Mouse (Mus musculus) forebrain, embryonic 10.5 days (tissue): Measurements from ENCODE around the gene Fam69b. TPM values are rescaled to one million over a fixed set of nuclear protein-coding genes. Genes with fewer than 3 reads are reported as not detected.

ENCODE experiments used
- DNase-seq: peaks from one replicate; pipeline ENCODE4 v3.0.0-alpha.2; 2017; ENCODE audit warnings: low spot score; ENCODE audit errors: extremely low spot score
- H3K27ac ChIP-seq: fragments of 300-500 bp; sonication (generic); 2 replicates; pipeline ENCODE4 v1.5.1; 2016; ENCODE audit warnings: mild to moderate bottlenecking
- H3K27me3 ChIP-seq: fragments of 300-500 bp; sonication (generic); 2 replicates; pipeline ENCODE4 v1.6.1; 2016; ENCODE audit warnings: mild to moderate bottlenecking; ENCODE audit not compliant: poor library complexity, severe bottlenecking
- H3K36me3 ChIP-seq: fragments of 300-500 bp; sonication (generic); replicated peaks from 2 replicates; pipeline ENCODE4 v1.6.1; 2016; ENCODE audit warnings: mild to moderate bottlenecking, moderate library complexity
- H3K4me1 ChIP-seq: fragments of 300-500 bp; sonication (generic); 2 replicates; pipeline ENCODE4 v1.6.1; 2016
- H3K4me3 ChIP-seq: fragments of 300-500 bp; sonication (generic); 2 replicates; pipeline ENCODE4 v1.5.1; 2016; ENCODE audit warnings: mild to moderate bottlenecking, moderate library complexity
- H3K9me3 ChIP-seq: fragments of 300-500 bp; sonication (generic); 2 replicates; pipeline ENCODE4 v1.6.1; 2016; ENCODE audit warnings: mild to moderate bottlenecking, moderate library complexity
- WGBS: fragments of 180-500 bp; shearing (Covaris S2); methylation state at CpG from one replicate; pipeline ENCODE4 v1.1.7; 2016; 5-methylcytosine and 5-hydroxymethylcytosine counted together
- polyA plus RNA-seq: library from polyadenylated mRNA; unstranded; fragments of >200 nt; fragmentation: Nextera tagmentation; extraction: Ambion mirVana; gene quantifications from 2 replicates; pipeline ENCODE4 v1.2.1, GENCODE M21; 2016

Gene Fam69b
- polyA plus RNA-seq, 1 experiment from 2014 or later = 49.4 TPM

DNA sequence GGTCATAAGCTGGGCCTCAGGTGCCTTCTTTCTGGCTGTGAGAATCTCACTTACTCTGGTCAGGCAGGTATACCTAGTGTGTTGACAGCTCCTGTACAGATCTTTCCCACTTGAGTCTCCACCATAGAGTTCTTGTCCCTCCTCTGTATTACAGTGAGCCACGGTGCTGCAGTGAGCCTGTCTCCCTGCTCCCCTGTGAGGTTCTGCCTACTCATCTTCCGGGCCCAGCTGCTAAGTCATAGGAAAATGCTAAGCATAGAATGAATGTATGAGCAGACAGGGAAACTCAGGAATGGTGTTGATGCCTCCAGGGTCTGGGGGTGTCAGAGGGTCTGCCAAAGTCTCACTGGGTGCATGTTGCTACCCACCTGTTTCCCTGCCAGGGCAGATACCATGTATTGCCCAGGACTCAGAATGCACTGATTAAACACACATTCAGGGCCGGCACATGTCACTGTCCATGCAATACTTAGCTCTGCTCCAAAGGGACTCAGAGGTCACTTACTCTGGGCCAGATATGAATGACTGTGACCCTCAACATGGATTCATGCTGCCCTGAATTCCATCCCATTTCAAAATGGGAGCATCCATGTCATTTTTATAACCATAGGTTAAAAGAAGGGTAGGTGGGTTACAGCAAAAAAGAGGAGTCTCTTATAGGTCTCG is 12.7 kb upstream of the Fam69b start:
- no peaks in the 10 kb centered on the region for H3K36me3 ChIP-seq
- peaks cover 7% of the 10 kb centered on the region for H3K4me1 ChIP-seq
- no peaks in the 10 kb centered on the region for H3K9me3 ChIP-seq
- WGBS = 87% methylated on average over 4 of the region's 4 CpGs
- H3K27me3 ChIP-seq = no peaks in the 10 kb centered on the region; the same call in 1 of the 2 replicates
- no peak overlapping the region for H3K4me3 ChIP-seq
- DNase-seq = no peak
- no peak overlapping the region for H3K27ac ChIP-seq

DNA sequence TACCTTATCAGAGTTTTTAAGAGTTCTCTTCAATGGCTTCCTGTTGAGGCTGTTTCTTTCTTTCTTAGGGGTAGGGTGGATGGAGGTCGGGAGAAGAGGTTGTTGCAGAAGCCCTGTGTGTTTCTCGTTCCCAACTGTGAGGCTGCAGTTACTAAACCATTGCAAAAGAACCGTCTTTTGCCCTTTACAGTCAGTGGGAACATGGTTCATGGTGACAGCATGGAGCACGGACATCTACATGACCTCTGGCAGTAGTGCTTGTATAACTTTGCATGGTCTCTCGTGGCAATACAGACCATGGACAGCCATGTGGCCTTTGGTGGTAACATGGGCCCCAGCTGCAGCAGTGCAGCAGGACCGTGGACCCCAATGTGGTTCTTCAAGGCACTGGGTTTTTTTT is 10.9 kb upstream of the Fam69b start:
- Histone ChIP-seq H3K9me3 (no peaks in the 10 kb centered on the region), H3K4me3 (no peak overlapping the region), H3K36me3 (no peaks in the 10 kb centered on the region), H3K27me3 (no peaks in the 10 kb centered on the region; the same call in 1 of the 2 replicates), H3K27ac (no peak overlapping the region), H3K4me1 (peaks cover 13% of the 10 kb centered on the region)
- DNase-seq = no peak
- WGBS = 80% methylated on average over 6 of the region's 6 CpGs

- Histone ChIP-seq H3K4me1 (peaks cover 16% of the 10 kb centered on the region), H3K4me3 (no peak overlapping the region), H3K36me3 (no peaks in the 10 kb centered on the region), H3K27me3 (no peaks in the 10 kb centered on the region; the same call in 1 of the 2 replicates), H3K9me3 (no peaks in the 10 kb centered on the region), H3K27ac (no peak overlapping the region)
- WGBS = 62% methylated on average over 7 of the region's 7 CpGs
- DNase-seq = no peak
These were observed 10.3 kb upstream of the Fam69b start for GRCm38 (mm10) chr2:26617928-26618327.

GRCm38 (mm10) chr2:26621246-26621645 is 7.0 kb upstream of the Fam69b start:
- 50% methylated on average over 2 of the region's 2 CpGs for WGBS
- H3K36me3 ChIP-seq = no peaks in the 10 kb centered on the region
- H3K9me3 ChIP-seq = no peaks in the 10 kb centered on the region
- H3K4me1 ChIP-seq = peaks cover 20% of the 10 kb centered on the region
- no peak for DNase-seq
- peaks cover 3% of the 10 kb centered on the region; the same call in 1 of the 2 replicates for H3K27me3 ChIP-seq
- H3K4me3 ChIP-seq = no peak overlapping the region
- H3K27ac ChIP-seq = no peak overlapping the region

- Histone ChIP-seq H3K4me3 (no peak overlapping the region), H3K27ac (no peak overlapping the region), H3K36me3 (no peaks in the 10 kb centered on the region), H3K9me3 (no peaks in the 10 kb centered on the region), H3K27me3 (peaks cover 13% of the 10 kb centered on the region), H3K4me1 (peaks cover 22% of the 10 kb centered on the region)
- 70% methylated on average over 5 of the region's 5 CpGs for WGBS
- DNase-seq = no peak
These were observed 5.3 kb upstream of the Fam69b start for GRCm38 (mm10) chr2:26622984-26623383.

DNA sequence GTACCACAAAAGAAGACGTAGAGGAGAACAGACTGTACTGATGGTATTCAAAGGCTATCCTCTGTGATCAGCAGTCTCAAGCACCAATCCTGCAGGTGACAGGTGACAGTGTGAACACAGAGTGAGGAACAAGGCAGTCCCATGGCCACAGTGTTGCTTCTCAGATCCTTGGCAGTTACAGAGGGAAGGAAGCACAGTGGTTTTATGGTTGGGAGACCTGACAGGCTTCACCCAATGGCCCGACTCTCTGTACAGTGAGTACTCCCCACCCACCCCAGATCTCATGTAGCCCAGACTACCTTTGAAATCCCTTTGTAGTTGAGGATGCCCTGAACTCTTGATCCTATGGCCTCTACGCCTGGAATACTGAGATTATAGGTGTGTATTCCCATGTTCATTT is 2.8 kb upstream of the Fam69b start:
- peaks cover 41% of the 10 kb centered on the region for H3K4me1 ChIP-seq
- H3K36me3 ChIP-seq = no peaks in the 10 kb centered on the region
- H3K4me3 ChIP-seq = no peak overlapping the region
- no peak overlapping the region for H3K27ac ChIP-seq
- no peaks in the 10 kb centered on the region for H3K9me3 ChIP-seq
- H3K27me3 ChIP-seq = peaks cover 13% of the 10 kb centered on the region
- no peak for DNase-seq
- 86% methylated on average over 3 of the region's 3 CpGs for WGBS

DNA sequence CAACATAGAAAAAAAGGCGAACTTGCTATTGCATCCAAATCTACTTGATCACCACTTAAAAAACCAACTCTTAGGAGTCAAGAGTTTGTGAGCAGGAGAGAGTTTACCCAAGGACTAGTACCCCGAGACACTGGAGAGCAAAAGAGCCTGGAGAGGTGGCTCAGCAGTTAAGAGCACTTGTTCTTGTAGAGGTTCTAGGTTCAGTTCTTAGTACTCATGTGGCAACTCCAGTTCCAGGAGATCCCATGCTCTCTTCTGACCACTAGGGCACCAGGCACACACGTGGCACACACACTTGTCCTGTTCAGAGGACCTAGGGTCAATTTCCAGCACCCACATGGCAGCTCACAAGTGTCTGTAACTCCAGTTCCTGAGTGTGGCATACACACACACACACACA is 2.2 kb upstream of the Fam69b start:
- whole genome bisulfite sequencing = 72% methylated on average over 3 of the region's 3 CpGs
- H3K36me3 ChIP-seq = no peaks in the 10 kb centered on the region
- H3K4me3 ChIP-seq = no peak overlapping the region
- DNase-seq = no peak
- peaks cover 46% of the 10 kb centered on the region for H3K4me1 ChIP-seq
- H3K9me3 ChIP-seq = no peaks in the 10 kb centered on the region
- no peak overlapping the region for H3K27ac ChIP-seq
- peaks cover 13% of the 10 kb centered on the region for H3K27me3 ChIP-seq

DNA sequence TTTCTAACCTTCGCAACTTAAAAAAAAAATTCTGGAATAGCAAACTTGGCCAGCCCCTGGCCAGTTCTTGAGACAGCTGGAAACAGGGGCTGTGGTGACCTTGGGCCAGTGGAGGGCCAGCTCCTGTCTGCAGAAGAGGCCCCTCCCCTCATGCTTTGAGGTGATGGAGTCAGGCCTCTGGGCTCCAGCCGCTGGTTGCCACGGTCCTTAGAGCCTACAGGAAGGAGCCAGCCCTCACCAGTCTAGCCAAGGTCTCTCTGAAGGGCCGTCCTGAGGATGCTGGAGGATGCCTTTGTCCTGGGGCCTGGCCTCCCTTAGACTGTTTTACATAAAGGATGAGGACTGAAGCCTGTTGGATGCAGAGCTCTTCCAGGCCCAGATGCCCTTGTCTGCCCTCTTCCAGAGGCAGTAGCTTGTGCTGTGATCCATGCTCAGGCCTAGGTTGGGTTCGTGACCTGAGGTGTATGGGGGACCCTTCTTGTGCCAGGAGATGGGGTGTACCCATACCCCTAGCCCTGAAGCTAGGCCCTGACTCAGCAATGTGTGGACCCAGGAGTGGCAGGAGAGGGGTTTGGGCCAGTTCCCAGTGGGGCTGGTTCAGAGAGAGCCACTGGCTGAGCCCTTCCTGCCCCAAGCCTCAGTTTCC is 658 bp downstream of the Fam69b start:
- Histone ChIP-seq H3K27ac (peak overlapping the region; percentile 95), H3K4me3 (peak overlapping the region; percentile 84), H3K4me1 (peaks cover 50% of the 10 kb centered on the region), H3K27me3 (peaks cover 13% of the 10 kb centered on the region), H3K36me3 (peaks cover 19% of the 10 kb centered on the region), H3K9me3 (no peaks in the 10 kb centered on the region)
- peak; percentile 47 for DNase-seq
- 20% methylated on average over 5 of the region's 5 CpGs for WGBS

DNA sequence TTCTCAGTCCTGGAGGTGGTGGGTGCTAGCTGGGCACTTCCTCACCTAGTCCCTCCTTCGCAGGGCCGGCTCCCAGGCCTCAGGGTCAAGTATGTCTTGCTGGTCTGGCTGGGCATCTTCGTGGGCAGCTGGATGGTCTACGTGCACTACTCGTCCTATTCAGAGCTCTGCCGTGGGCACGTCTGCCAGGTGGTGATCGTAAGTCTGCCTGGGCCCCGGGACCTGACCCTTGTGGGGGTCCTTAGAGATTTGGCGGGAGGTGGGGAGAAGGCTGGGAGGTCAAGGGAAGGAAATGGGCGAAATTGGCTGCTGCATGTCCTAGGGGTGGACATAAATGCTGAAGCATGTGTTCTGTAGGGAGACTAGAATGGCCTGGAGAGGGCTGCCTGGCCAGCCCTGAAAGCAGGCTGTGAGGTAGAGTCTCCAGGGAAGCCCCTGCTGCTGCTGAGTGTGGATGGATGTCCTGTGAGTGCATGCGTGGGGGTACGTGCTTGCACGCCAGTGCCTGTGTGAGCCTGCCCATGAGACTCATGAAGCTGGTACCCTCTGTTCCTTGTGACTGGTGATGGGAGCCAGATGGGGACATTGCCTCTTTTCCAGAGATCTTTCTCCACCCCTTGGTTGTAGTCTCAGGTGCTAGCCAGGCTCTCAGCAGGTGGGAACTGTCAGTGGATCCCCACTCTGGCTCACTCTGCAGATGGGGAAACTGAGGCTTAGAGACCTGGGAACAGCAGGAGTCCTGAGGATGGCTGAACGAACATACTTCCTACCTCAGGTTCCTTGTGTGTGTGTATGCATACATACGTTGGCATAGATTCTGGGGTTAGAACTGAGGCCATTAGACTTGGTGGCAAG is 4.5 kb downstream of the Fam69b start:
- 92% methylated on average over 16 of the region's 16 CpGs for WGBS
- Histone ChIP-seq H3K27ac (no peak overlapping the region), H3K4me3 (no peak overlapping the region), H3K36me3 (peaks cover 57% of the 10 kb centered on the region), H3K27me3 (0 out of 2 replicates have a peak, but pooled peaks cover under 1% of the 10 kb centered on the region), H3K4me1 (peaks cover 77% of the 10 kb centered on the region), H3K9me3 (no peaks in the 10 kb centered on the region)
- DNase-seq = no peak

DNA sequence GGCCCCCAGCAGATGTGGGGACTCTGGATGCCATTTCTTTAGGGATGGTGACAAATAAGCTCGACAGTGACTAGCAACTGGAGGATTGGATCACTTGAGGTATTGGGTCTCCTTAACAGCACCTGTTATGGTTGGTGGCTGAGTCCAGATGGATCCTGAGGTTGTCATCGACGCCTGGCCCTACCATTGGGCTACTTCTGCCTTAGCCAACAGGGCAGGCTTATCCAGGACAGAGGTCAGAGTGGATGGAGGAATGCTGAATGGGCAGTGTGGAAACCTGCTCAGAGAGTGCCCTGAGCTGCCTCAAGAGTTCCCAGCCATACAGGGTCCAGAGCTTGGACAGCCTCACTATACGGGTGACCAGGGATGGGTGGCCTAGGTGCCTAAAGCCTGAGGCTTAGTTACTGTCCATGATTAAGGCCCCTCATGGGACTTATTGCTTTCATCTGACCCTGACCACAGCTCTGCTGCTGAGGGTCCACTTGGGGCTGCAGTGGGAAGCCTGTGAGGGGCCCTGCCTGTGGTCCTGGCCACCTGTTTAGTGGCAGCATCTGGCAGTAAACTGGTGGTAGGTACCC is 5.8 kb downstream of the Fam69b start:
- peaks cover 77% of the 10 kb centered on the region for H3K4me1 ChIP-seq
- no peak overlapping the region; the same call in 1 of the 2 replicates for H3K27ac ChIP-seq
- DNase-seq = no peak
- peaks cover 70% of the 10 kb centered on the region for H3K36me3 ChIP-seq
- H3K27me3 ChIP-seq = no peaks in the 10 kb centered on the region
- H3K4me3 ChIP-seq = no peak overlapping the region
- H3K9me3 ChIP-seq = no peaks in the 10 kb centered on the region
- whole genome bisulfite sequencing = 68% methylated on average over 4 of the region's 4 CpGs

DNA sequence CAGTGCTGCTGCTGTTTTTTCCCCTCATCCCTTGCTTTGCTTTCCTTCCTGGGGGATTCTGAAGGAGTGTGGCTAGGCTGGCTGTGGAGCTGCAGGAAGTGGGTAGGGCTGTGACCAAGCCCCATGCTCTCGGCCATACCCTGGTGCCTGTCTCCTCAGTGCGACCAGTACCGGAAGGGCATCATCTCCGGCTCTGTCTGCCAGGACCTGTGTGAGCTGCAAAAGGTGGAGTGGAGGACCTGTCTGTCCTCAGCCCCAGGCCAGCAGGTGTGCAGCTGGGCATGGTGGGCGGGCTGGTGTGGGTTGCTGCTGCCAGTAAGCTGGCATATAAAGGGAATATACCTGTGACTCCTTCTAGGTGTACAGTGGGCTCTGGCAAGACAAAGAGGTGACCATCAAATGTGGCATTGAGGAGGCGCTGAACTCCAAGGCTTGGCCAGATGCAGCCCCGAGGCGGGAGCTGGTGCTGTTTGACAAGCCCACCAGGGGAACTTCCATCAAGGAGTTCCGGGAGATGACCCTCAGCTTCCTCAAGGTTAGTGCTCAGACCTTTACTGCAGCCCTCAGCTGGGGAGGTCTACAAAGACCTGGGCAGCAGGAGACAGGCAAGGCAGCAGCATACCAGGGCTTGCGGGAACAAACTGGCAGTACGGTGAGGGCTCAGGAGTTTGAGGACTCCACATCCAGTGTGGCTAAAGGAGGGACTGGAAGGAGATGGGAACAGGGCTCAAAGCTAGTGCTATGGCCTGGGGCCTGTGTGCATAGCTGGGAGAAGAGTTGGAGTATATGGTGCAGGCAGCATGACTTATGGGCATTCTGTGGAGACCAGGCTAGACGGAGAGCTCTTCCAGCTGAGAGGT is 6.6 kb downstream of the Fam69b start:
- Histone ChIP-seq H3K4me1 (peaks cover 72% of the 10 kb centered on the region), H3K27ac (peak overlapping the region; percentile 44), H3K36me3 (peaks cover 72% of the 10 kb centered on the region), H3K4me3 (no peak overlapping the region), H3K9me3 (no peaks in the 10 kb centered on the region), H3K27me3 (no peaks in the 10 kb centered on the region)
- DNase-seq = no peak
- 73% methylated on average over 12 of the region's 12 CpGs for WGBS
